Mouse (Mus musculus) midbrain, postnatal 0 days (tissue): ENCODE measurements at regions not wholly inside any gene's neighbourhood (a gene's known extent, or its start where the extent isn't known, plus 50 kb on each side); places are given as distances from the start of the nearest gene placed in this dataset.

Source experiments
- ATAC-seq: fragments of 200-750 bp; cut with Nextera tagmentation; 2 replicates; pipeline ENCODE4 v1.8.0; 2017; ENCODE audit warnings: moderate number of reproducible peaks, mild to moderate bottlenecking, moderate TSS enrichment, moderate library complexity; ENCODE audit not compliant: low FRiP score
- DNase-seq: peaks from one replicate; pipeline ENCODE4 v3.0.0-alpha.2; 2015; ENCODE audit warnings: low spot score
- H3K27ac ChIP-seq: fragments of 300-500 bp; sonication (generic); 2 replicates; pipeline ENCODE4 v1.5.1; 2014; ENCODE audit warnings: low read depth, mild to moderate bottlenecking, low read length, mixed read lengths
- H3K27me3 ChIP-seq: fragments of 300-500 bp; sonication (generic); 2 replicates; pipeline ENCODE4 v1.6.1; 2014; ENCODE audit warnings: low read length, control low read depth, mixed read lengths; ENCODE audit not compliant: insufficient read depth
- H3K36me3 ChIP-seq: fragments of 300-500 bp; sonication (generic); 2 replicates; pipeline ENCODE4 v1.6.1; 2014; ENCODE audit warnings: low read length, control low read depth, mixed read lengths; ENCODE audit not compliant: insufficient read depth
- H3K4me1 ChIP-seq: fragments of 300-500 bp; sonication (generic); 2 replicates; pipeline ENCODE4 v1.6.1; 2014; ENCODE audit warnings: mild to moderate bottlenecking, control low read depth, antibody characterized with exemption, low read length, mixed read lengths; ENCODE audit not compliant: insufficient read depth
- H3K4me2 ChIP-seq: fragments of 300-500 bp; sonication (generic); 2 replicates; pipeline ENCODE4 v1.6.1; 2014; ENCODE audit warnings: low read depth, mild to moderate bottlenecking, low read length, mixed read lengths; ENCODE audit not compliant: poor library complexity, severe bottlenecking
- H3K4me3 ChIP-seq: fragments of 300-500 bp; sonication (generic); 2 replicates; pipeline ENCODE4 v1.5.1; 2014; ENCODE audit warnings: low read depth, mild to moderate bottlenecking, low read length, moderate library complexity
- H3K9ac ChIP-seq: fragments of 300-500 bp; sonication (generic); replicated peaks from 2 replicates; pipeline ENCODE4 v1.6.1; 2014; ENCODE audit warnings: mild to moderate bottlenecking, low read length, moderate library complexity, mixed read lengths; ENCODE audit not compliant: poor library complexity, severe bottlenecking
- H3K9me3 ChIP-seq: fragments of 300-500 bp; sonication (generic); 2 replicates; pipeline ENCODE4 v1.6.1; 2016; ENCODE audit warnings: low read length, control low read depth
- CTCF ChIP-seq: IDR thresholded peaks from 2 replicates; pipeline ENCODE4 v1.5.1; 2016; ENCODE audit warnings: antibody characterized with exemption, mild to moderate bottlenecking
- WGBS: fragments of 180-500 bp; shearing (Covaris S2); extraction: QIAGEN DNeasy Blood & Tissue Kit; methylation state at CpG from one replicate; pipeline ENCODE4 v1.1.7; 2014; 5-methylcytosine and 5-hydroxymethylcytosine counted together

DNA sequence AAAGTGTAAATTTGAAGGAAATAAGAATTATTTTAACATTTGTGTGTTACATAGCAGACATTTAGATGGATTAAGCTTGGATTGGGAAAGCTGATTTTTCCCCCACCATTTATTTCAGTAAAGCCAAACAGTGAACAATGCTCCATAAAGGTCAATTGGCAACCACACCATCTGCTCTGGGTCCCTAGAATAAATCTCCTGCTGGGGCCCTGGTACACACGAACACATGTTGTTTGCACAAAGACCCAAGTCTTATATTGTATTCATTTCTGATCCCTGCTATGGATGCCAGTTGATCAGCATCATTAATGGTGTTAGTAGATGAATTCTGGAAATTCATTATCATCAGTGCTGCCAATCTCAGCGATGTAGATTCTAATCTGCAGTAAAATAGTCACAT is 1698.0 kb upstream of the Pcdh17 start:
- H3K4me2 ChIP-seq, result no peak overlapping the region
- no peak for TF ChIP-seq CTCF
- H3K27me3 ChIP-seq, result no peaks in the 10 kb centered on the region
- ATAC-seq, result no peak
- H3K27ac ChIP-seq, result no peak overlapping the region
- H3K4me3 ChIP-seq, result no peak overlapping the region
- H3K36me3 ChIP-seq, result no peaks in the 10 kb centered on the region
- no peaks in the 10 kb centered on the region for H3K4me1 ChIP-seq
- peak; percentile 2 for DNase-seq
- 35% methylated on average over 2 of the region's 2 CpGs for WGBS
- H3K9me3 ChIP-seq, result no peaks in the 10 kb centered on the region
- no peak overlapping the region for H3K9ac ChIP-seq

DNA sequence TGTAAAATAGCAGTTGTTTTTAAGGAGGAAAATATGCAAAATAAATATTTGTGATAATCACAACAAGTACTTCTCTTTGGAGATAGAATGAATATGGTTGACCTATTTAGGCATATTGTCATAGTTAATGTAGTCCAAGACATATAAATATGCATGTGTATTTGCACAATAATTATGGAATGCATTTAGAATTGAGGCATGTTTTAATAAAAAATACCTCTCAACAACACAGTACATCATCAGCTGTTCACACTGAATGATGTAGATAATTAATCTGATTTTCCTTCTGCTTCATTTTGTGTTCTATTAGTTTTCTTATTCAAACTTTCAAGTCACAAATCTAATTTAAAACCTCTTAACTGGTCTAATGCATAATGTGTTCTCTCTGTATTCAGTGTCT is 1685.2 kb upstream of the Pcdh17 start:
- no peaks in the 10 kb centered on the region for H3K36me3 ChIP-seq
- no peak overlapping the region for H3K27ac ChIP-seq
- no peak overlapping the region for H3K9ac ChIP-seq
- no peaks in the 10 kb centered on the region for H3K27me3 ChIP-seq
- no peaks in the 10 kb centered on the region for H3K4me1 ChIP-seq
- ATAC-seq (no peak), DNase-seq (no peak)
- no peak overlapping the region for H3K4me2 ChIP-seq
- no peak overlapping the region for H3K4me3 ChIP-seq
- TF ChIP-seq CTCF, result no peak
- H3K9me3 ChIP-seq, result no peaks in the 10 kb centered on the region
